Mouse (Mus musculus) ES-CJ7 (cell line): ENCODE measurements around the gene Chia1.
"Not testable (repeated sequence)": the region's sequence is repeated elsewhere in the genome, so short reads cannot be mapped to it uniquely, and the experiment has no call there.

ENCODE experiments used
- DNase-seq: peaks from one replicate; pipeline ENCODE4 v3.0.0; 2011; ENCODE audit warnings: low read depth, low spot score

Gene Chia1

GRCm38 (mm10) chr3:106112929-106113328 is at the start of gene Chia1:
TSS of gene Chia1 (plus strand) at chr3:106113229.
- no peak for DNase-seq

- peak; percentile 56 for DNase-seq
Measured at GRCm38 (mm10) chr3:106067707-106068106, 45.3 kb upstream of the Chia1 start.

GRCm38 (mm10) chr3:106070994-106071393 is 42.0 kb upstream of the Chia1 start:
- DNase-seq, result no peak

- DNase-seq, result no peak
Measured at GRCm38 (mm10) chr3:106074824-106075223, 38.2 kb upstream of the Chia1 start.

- no peak for DNase-seq
Measured at GRCm38 (mm10) chr3:106126999-106127398, 14.0 kb downstream of the Chia1 start.

GRCm38 (mm10) chr3:106128807-106129493 is 15.9 kb downstream of the Chia1 start:
- DNase-seq, result no peak

- DNase-seq, result no peak
Measured at GRCm38 (mm10) chr3:106131690-106132089, 18.7 kb downstream of the Chia1 start.

GRCm38 (mm10) chr3:106144081-106144480 is 31.1 kb downstream of the Chia1 start:
- DNase-seq, result no peak

GRCm38 (mm10) chr3:106154413-106154812 is 41.4 kb downstream of the Chia1 start:
- no peak for DNase-seq

GRCm38 (mm10) chr3:106167464-106167863 is 54.4 kb downstream of the Chia1 start, which contains the start of gene Chil3:
TSS of gene Chil3 (minus strand) at chr3:106167564.
- no peak for DNase-seq

- no peak for DNase-seq
Measured at GRCm38 (mm10) chr3:106170522-106171053, 57.6 kb downstream of the Chia1 start.

GRCm38 (mm10) chr3:106171135-106171731 is 58.2 kb downstream of the Chia1 start:
- no peak for DNase-seq

- not testable (repeated sequence) for DNase-seq
Measured at GRCm38 (mm10) chr3:106172506-106172905, 59.5 kb downstream of the Chia1 start.

GRCm38 (mm10) chr3:106174971-106175370 is 61.9 kb downstream of the Chia1 start:
- DNase-seq, result not testable (repeated sequence)

- no peak for DNase-seq
Measured at GRCm38 (mm10) chr3:106177509-106178189, 64.6 kb downstream of the Chia1 start.
